Mouse (Mus musculus) heart, adult 2 months (tissue): ENCODE measurements around the gene Cox20.

Experiments
- CTCF ChIP-seq: fragments of 200-600 bp; IDR thresholded peaks from 2 replicates; pipeline ENCODE4 v1.8.1; 2022; ENCODE audit warnings: antibody characterized with exemption, mild to moderate bottlenecking, moderate library complexity
- POLR2A ChIP-seq: fragments of 200-500 bp; IDR thresholded peaks from 2 replicates; pipeline ENCODE4 v1.6.1; 2011; ENCODE audit warnings: mild to moderate bottlenecking, low read depth, low read length, control low read depth; ENCODE audit not compliant: insufficient read depth

- TF ChIP-seq POLR2A (peak; percentile 82), CTCF (no peak)
Measured at GRCm38 (mm10) chr1:178368548-178369271, 49.8 kb downstream of the Cox20 start.
